Mouse (Mus musculus) liver, postnatal 0 days (tissue): ENCODE measurements at regions not wholly inside any gene's neighbourhood (a gene's known extent, or its start where the extent isn't known, plus 50 kb on each side); places are given as distances from the start of the nearest gene placed in this dataset.

Experiments used
- CTCF ChIP-seq: sonication (generic); IDR thresholded peaks from 2 replicates; pipeline ENCODE4 v1.5.1; 2016; ENCODE audit warnings: antibody characterized with exemption, low read depth
- EP300 ChIP-seq: IDR thresholded peaks from 2 replicates; pipeline ENCODE4 v1.6.1; 2016; ENCODE audit warnings: antibody characterized with exemption, low read depth, mild to moderate bottlenecking

- TF ChIP-seq CTCF, result no peak
- no peak for TF ChIP-seq EP300
These were observed 443.3 kb downstream of the Rps24 start for GRCm38 (mm10) chr14:24930251-24930650.
